Mouse (Mus musculus): Measurements from ENCODE around the gene Olfr661.

The Olfr661 gene

DNA sequence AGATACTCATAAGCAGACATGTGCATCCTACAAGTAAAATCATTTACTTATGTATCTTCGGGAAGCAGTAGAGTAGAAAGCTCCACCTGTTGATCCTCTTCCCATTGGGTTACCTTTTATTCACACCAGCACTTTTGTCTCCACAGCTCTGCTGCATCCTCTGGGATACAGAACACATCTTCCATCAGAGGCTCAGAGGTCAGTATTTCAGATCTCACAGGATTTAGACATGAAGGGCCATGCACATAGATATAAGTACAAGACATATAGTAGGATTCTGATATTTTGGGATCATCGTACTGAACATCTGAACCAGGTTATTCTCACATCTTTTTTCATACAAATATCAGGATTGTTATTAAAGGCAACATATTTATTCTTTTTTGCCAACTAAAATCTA, at the start of gene Olfr661:
Olfr661 (plus strand) TSS at position 301 of the 400 bp plus-strand sequence.
- DNase-seq (ENCODE audit: low read depth, low spot score) = no peak

DNA sequence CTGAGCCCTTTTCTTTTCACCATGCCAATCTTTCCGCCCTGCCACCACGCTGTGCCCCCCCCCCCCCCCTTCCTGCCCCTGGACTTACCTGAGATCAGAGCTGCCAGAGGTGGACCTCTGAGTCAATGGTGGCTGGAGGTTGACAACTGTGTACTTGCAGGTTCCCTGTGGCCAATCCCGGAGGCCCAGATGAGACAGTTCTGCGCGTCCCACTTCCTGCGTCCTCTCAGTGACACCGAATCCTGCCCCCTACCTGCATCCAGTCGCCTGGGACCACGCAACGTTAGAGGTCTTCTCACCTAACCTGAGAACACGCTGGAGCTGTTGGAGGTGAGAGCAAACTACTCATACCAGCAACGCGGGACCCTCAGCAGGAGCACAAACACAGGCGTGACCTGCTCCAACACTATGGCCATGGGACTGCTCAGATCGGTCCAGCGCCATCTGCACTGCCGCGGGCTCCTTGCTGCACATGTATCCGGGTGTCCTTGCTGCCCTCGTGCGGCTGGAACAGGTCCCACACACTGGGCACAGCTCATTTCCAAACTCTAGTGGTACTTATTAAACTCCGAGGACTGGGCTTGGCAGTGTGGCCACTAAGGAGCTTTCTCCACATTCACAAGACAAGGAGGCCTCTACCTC, 39.3 kb upstream of the Olfr661 start, which contains the start of gene Olfr658:
Olfr658 (minus strand) TSS at position 465 of the 642 bp plus-strand sequence.
- peak; percentile 33 for DNase-seq (ENCODE audit: low read depth, low spot score)

DNA sequence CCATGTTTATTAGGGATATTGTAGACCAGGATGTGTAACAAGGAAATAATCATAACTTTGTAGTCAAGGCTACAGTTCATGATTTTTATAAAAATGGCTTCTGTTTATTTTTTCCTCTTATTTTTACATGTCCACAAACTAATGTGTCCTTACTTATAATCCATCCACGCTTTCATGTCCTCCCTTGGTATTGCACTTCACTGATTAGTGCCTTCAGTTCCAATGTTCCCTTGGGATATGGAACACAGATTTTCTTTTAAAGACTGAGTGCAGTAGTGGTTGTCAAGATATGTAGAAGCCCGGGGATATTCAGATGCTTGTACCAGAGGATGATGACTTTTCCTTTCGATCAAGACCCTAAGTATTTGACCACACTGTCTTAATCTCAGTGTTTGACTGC, 19.8 kb upstream of the Olfr661 start, which contains the start of gene Olfr659:
Olfr659 (plus strand) TSS at position 301 of the 400 bp plus-strand sequence.
- no peak for DNase-seq (ENCODE audit: low read depth, low spot score)
